Mouse (Mus musculus) liver, postnatal 0 days (tissue): ENCODE measurements around the gene Acot1.
"Not testable (repeated sequence)": the region's sequence is repeated elsewhere in the genome, so short reads cannot be mapped to it uniquely, and the experiment has no call there.

Experiments
- CTCF ChIP-seq: sonication (generic); IDR thresholded peaks from 2 replicates; pipeline ENCODE4 v1.5.1; 2016; ENCODE audit warnings: antibody characterized with exemption, low read depth
- EP300 ChIP-seq: IDR thresholded peaks from 2 replicates; pipeline ENCODE4 v1.6.1; 2016; ENCODE audit warnings: antibody characterized with exemption, low read depth, mild to moderate bottlenecking

GRCm38 (mm10) chr12:84029043-84029442 is 19.8 kb downstream of the Acot1 start:
- not testable (repeated sequence) for TF ChIP-seq CTCF, EP300
